Mouse (Mus musculus) testis, adult 2 months (tissue): ENCODE measurements around the gene Sowahb.

Experiments
- CTCF ChIP-seq: fragments of 200-500 bp; IDR thresholded peaks from 2 replicates; pipeline ENCODE4 v1.5.1; 2012; ENCODE audit warnings: low read depth, mild to moderate bottlenecking, inconsistent platforms, low read length, moderate library complexity; ENCODE audit not compliant: control insufficient read depth, insufficient read depth, insufficient replicate concordance
- POLR2A ChIP-seq: fragments of 200-500 bp; IDR thresholded peaks from 2 replicates; pipeline ENCODE4 v1.6.1; 2012; ENCODE audit warnings: low read depth, mild to moderate bottlenecking, inconsistent platforms, low read length, moderate library complexity; ENCODE audit not compliant: control insufficient read depth

DNA sequence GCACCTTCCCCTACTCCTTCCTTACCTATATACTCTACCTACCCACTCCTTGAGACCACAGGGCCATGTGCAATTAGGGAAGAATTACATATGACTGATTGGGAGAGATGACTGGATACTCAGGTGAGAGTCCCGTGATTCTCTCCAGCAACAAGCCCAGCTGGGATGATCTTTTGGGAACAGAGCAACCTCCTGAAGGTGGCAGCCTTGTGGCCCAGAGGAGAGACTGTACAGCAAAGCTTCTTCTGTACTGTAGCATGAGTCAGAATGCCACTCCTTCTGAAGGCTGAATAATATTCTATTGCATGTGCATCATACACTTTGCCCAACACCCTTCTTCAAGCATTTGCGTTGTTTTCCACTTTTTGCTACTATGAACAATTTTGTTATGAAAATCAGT, 42.2 kb downstream of the Sowahb start:
- no peak for TF ChIP-seq CTCF
- no peak for TF ChIP-seq POLR2A
